In the genomic region with DNA sequence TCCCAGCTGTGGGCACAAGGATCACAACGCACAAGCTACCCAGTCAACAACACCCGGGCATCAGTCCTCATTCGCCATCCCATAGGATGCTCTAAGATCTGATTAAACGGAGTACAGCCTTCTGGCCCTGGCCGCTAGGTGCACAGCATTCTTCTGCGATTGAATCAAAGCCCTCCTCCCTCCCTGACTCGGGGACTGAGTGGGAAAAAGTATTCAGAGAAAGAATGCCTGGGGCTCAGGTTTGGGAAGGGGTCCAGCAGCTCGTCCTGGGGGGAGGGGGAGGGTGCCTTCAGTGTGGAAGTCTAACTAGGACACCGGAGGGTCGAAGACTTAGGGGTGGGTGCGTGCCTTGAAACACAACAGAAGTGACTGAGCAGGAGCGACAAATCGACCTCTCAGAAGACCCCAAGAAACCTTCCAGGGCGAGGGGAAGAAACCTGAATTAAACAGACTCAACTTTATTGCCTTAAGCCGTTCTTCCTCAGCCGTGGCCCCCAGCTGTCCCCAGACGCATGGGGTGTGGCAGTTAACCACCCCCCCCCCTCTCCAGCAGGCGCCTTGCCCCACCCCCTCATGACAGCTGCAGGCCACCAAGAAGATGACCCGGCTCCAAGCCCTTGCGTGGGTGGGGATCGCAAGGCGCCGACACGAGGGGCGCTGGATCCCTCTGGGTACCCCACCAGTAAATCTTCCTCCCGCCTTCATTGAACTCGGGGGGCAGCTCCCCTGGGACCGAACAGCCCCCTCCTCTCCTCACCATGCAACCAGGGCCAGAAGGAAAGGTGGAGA, we compare ENCODE assay signal across 8 mouse cellular contexts. TPM values are rescaled to one million over a fixed set of nuclear protein-coding genes. Genes with fewer than 3 reads are reported as not detected.
DNase-seq lines count a peak whose midpoint lies in the region; ATAC-seq and TF ChIP-seq lines count a peak whose summit lies in the region.

No protein-coding gene starts in this region.

- H3K79me2 ChIP-seq in C2C12 (ENCODE audit: control insufficient read depth, insufficient read depth) = peaks cover 18% of the 10 kb centered on the region

- peaks cover 16% of the 10 kb centered on the region for H3K4me1 ChIP-seq in forebrain, embryonic 12.5 days
- peaks cover 22% of the 10 kb centered on the region for H3K4me1 ChIP-seq in hindbrain, embryonic 13.5 days (replicated peaks)
- peaks cover 29% of the 10 kb centered on the region for H3K4me1 ChIP-seq in midbrain, embryonic 10.5 days

- H3K79me3 ChIP-seq in C2C12 (ENCODE audit: low read depth) = peaks cover 4% of the 10 kb centered on the region

- peak overlapping the region; percentile 42 for H3K4me3 ChIP-seq in C2C12 (ENCODE audit: insufficient read depth, poor library complexity, severe bottlenecking)
- peak overlapping the region; percentile 50 for H3K4me3 ChIP-seq in forebrain, embryonic 12.5 days (replicated peaks)
- peak overlapping the region; percentile 51 for H3K4me3 ChIP-seq in hindbrain, embryonic 13.5 days
- peak overlapping the region; percentile 64 for H3K4me3 ChIP-seq in midbrain, embryonic 10.5 days

- H3K9me3 ChIP-seq in forebrain, embryonic 12.5 days = no peaks in the 10 kb centered on the region
- H3K9me3 ChIP-seq in hindbrain, embryonic 13.5 days = no peaks in the 10 kb centered on the region
- no peaks in the 10 kb centered on the region for H3K9me3 ChIP-seq in midbrain, embryonic 10.5 days (replicated peaks)

- H3K27ac ChIP-seq in forebrain, embryonic 12.5 days = no peak overlapping the region
- H3K27ac ChIP-seq in hindbrain, embryonic 13.5 days = no peak overlapping the region; the same call in 1 of the 2 replicates
- H3K27ac ChIP-seq in midbrain, embryonic 10.5 days (replicated peaks) = peak overlapping the region; percentile 60

- peak overlapping the region; percentile 59 for H3K9ac ChIP-seq in forebrain, embryonic 12.5 days
- peak overlapping the region; percentile 75 for H3K9ac ChIP-seq in hindbrain, embryonic 13.5 days

- 2% methylated on average over 28 of the region's 28 CpGs for WGBS in forebrain, embryonic 12.5 days
- 2% methylated on average over 28 of the region's 28 CpGs for WGBS in hindbrain, embryonic 13.5 days
- 5% methylated on average over 28 of the region's 28 CpGs for WGBS in midbrain, embryonic 10.5 days

- peak; percentile 33 for ATAC-seq in forebrain, embryonic 12.5 days (ENCODE audit: low FRiP score)
- ATAC-seq in hindbrain, embryonic 13.5 days (ENCODE audit: low FRiP score) = no peak
- no peak for ATAC-seq in activated CD4-positive, CD25-positive, alpha-beta regulatory T cell, adult 4 months

- H3ac ChIP-seq in C2C12 (ENCODE audit: control insufficient read depth, insufficient read length, low read depth) = peak overlapping the region; percentile 65

- no peak for TF ChIP-seq CTCF in C2C12 (IDR thresholded peaks at IDR 0.05; ENCODE audit: control insufficient read depth, insufficient read depth, insufficient read length)

- no peaks in the 10 kb centered on the region for H3K36me3 ChIP-seq in C2C12 (ENCODE audit: control insufficient read depth, insufficient read depth)
- no peaks in the 10 kb centered on the region for H3K36me3 ChIP-seq in forebrain, embryonic 12.5 days (replicated peaks)
- H3K36me3 ChIP-seq in hindbrain, embryonic 13.5 days = no peaks in the 10 kb centered on the region
- H3K36me3 ChIP-seq in midbrain, embryonic 10.5 days = no peaks in the 10 kb centered on the region

- peak; percentile 69 for DNase-seq in 3134 (ENCODE audit: extremely low read depth, insufficient read length, low spot score)
- peak; percentile 37 for DNase-seq in midbrain, embryonic 10.5 days (ENCODE audit: low spot score)
- no peak for DNase-seq in ovary, adult 18-20 months (ENCODE audit: low spot score)
- no peak for DNase-seq in layer of hippocampus, postnatal 36 days

- peak overlapping the region; percentile 96 for H3K4me2 ChIP-seq in forebrain, embryonic 12.5 days
- H3K4me2 ChIP-seq in hindbrain, embryonic 13.5 days = peak overlapping the region; percentile 88

- no peaks in the 10 kb centered on the region for H3K27me3 ChIP-seq in C2C12 (ENCODE audit: control insufficient read depth, insufficient read depth, insufficient read length)
- peaks cover 33% of the 10 kb centered on the region for H3K27me3 ChIP-seq in forebrain, embryonic 12.5 days
- peaks cover 30% of the 10 kb centered on the region for H3K27me3 ChIP-seq in hindbrain, embryonic 13.5 days
- H3K27me3 ChIP-seq in midbrain, embryonic 10.5 days (ENCODE audit: low read depth, poor library complexity, severe bottlenecking) = peaks cover 50% of the 10 kb centered on the region

TF ChIP-seq in C2C12, 6 proteins besides CTCF, POLR2A, EP300 and RAD21:
- TF ChIP-seq MYOG (IDR thresholded peaks at IDR 0.05; ENCODE audit: control insufficient read depth, extremely low read depth, insufficient read length) (no peak), MYOD1 (IDR thresholded peaks at IDR 0.05; ENCODE audit: control insufficient read depth, insufficient read length, low read depth) (peak; percentile 83)
TF ChIP-seq in C2C12: peak in this region for 1.

RNA-seq across cellular contexts. Expression of gene Sync, which starts 0.5 kb away (rescaled TPM):
- 15.0 TPM for polyA plus RNA-seq in C2C12 (2012; fragmentation: generic; extraction: Trizol)
- 0.29 and 0.40 TPM in 2 replicates for polyA plus RNA-seq in forebrain, embryonic 12.5 days (2016; fragmentation: Nextera tagmentation; extraction: Ambion mirVana)
- polyA plus RNA-seq in hindbrain, embryonic 13.5 days (2015; fragmentation: Nextera tagmentation; extraction: Ambion mirVana) = 1.1 and 1.4 TPM in 2 replicates
- polyA plus RNA-seq in midbrain, embryonic 10.5 days (2016; fragmentation: Nextera tagmentation; extraction: Ambion mirVana) = 0.30 and 0.47 TPM in 2 replicates
- polyA plus RNA-seq in activated CD4-positive, CD25-positive, alpha-beta regulatory T cell, adult 4 months (2017; shearing (Covaris generic)) = under 1 TPM; 0.46 to 0.48 TPM
- total RNA-seq in layer of hippocampus, postnatal 36 days (2021) = 1 to 10 TPM in 1 of 2 experiments, under 1 TPM in 1; 0.56 to 1.1 TPM

RNA-seq across cellular contexts. Expression of gene C77080, which starts 25.7 kb away (rescaled TPM):
- 30.1 TPM for polyA plus RNA-seq in C2C12 (2012; fragmentation: generic; extraction: Trizol)
- polyA plus RNA-seq in forebrain, embryonic 12.5 days (2016; fragmentation: Nextera tagmentation; extraction: Ambion mirVana) = 4.4 and 4.7 TPM in 2 replicates
- 5.3 and 5.4 TPM in 2 replicates for polyA plus RNA-seq in hindbrain, embryonic 13.5 days (2015; fragmentation: Nextera tagmentation; extraction: Ambion mirVana)
- 2.7 and 3.7 TPM in 2 replicates for polyA plus RNA-seq in midbrain, embryonic 10.5 days (2016; fragmentation: Nextera tagmentation; extraction: Ambion mirVana)
- polyA plus RNA-seq in activated CD4-positive, CD25-positive, alpha-beta regulatory T cell, adult 4 months (2017; shearing (Covaris generic)) = under 1 TPM; 0.20 TPM
- total RNA-seq in layer of hippocampus, postnatal 36 days (2021) = 1 to 10 TPM; 5.8 TPM

RNA-seq across cellular contexts. Expression of gene Rbbp4, which starts 48.3 kb away (rescaled TPM):
- polyA plus RNA-seq in C2C12 (2012; fragmentation: generic; extraction: Trizol) = 195 TPM
- polyA plus RNA-seq in forebrain, embryonic 12.5 days (2016; fragmentation: Nextera tagmentation; extraction: Ambion mirVana) = 525 and 575 TPM in 2 replicates
- polyA plus RNA-seq in hindbrain, embryonic 13.5 days (2015; fragmentation: Nextera tagmentation; extraction: Ambion mirVana) = 366 and 373 TPM in 2 replicates
- 522 and 529 TPM in 2 replicates for polyA plus RNA-seq in midbrain, embryonic 10.5 days (2016; fragmentation: Nextera tagmentation; extraction: Ambion mirVana)
- 100 to 1,000 TPM; 309 to 413 TPM for polyA plus RNA-seq in activated CD4-positive, CD25-positive, alpha-beta regulatory T cell, adult 4 months (2017; shearing (Covaris generic))
- total RNA-seq in layer of hippocampus, postnatal 36 days (2021) = 100 to 1,000 TPM; 123 to 129 TPM

RNA-seq across cellular contexts. Expression of gene Zbtb8os, which starts 48.6 kb away (rescaled TPM):
- polyA plus RNA-seq in C2C12 (2012; fragmentation: generic; extraction: Trizol) = 31.2 TPM
- polyA plus RNA-seq in forebrain, embryonic 12.5 days (2016; fragmentation: Nextera tagmentation; extraction: Ambion mirVana) = 35.2 and 36.2 TPM in 2 replicates
- polyA plus RNA-seq in hindbrain, embryonic 13.5 days (2015; fragmentation: Nextera tagmentation; extraction: Ambion mirVana) = 26.8 and 28.8 TPM in 2 replicates
- polyA plus RNA-seq in midbrain, embryonic 10.5 days (2016; fragmentation: Nextera tagmentation; extraction: Ambion mirVana) = 48.3 and 49.6 TPM in 2 replicates
- polyA plus RNA-seq in activated CD4-positive, CD25-positive, alpha-beta regulatory T cell, adult 4 months (2017; shearing (Covaris generic)) = 100 to 1,000 TPM; 117 TPM
- total RNA-seq in layer of hippocampus, postnatal 36 days (2021) = 10 to 100 TPM; 29.4 to 35.8 TPM

Comparison
In these comparisons a context has a peak if more than half of its experiments do, and no peak if none do; other contexts are left out.
1. DNase-seq: peak in 3134 (single experiment) and midbrain, embryonic 10.5 days (single experiment); none in ovary, adult 18-20 months (single experiment) and layer of hippocampus, postnatal 36 days (0 of 2).
2. Peak in every context shown above with its lines, with median percentiles within 50 percentile points of each other: H3K4me3 ChIP-seq.